Mouse (Mus musculus) heart, embryonic 12.5 days (tissue): ENCODE data around the gene Patl2. TPM values are rescaled to one million over a fixed set of nuclear protein-coding genes. Genes with fewer than 3 reads are reported as not detected.
"Not testable (repeated sequence)": the region's sequence is repeated elsewhere in the genome, so short reads cannot be mapped to it uniquely, and the experiment has no call there.

ENCODE experiments used
- ATAC-seq: fragments of 200-750 bp; cut with Nextera tagmentation; 2 replicates; pipeline ENCODE4 v1.8.0; 2017; ENCODE audit warnings: moderate TSS enrichment, moderate library complexity; ENCODE audit not compliant: insufficient number of reproducible peaks, low FRiP score
- H3K27ac ChIP-seq: fragments of 300-500 bp; sonication (generic); 2 replicates; pipeline ENCODE4 v1.5.1; 2016; ENCODE audit warnings: mild to moderate bottlenecking, moderate library complexity; ENCODE audit not compliant: poor library complexity, severe bottlenecking
- H3K27me3 ChIP-seq: fragments of 300-500 bp; sonication (generic); replicated peaks from 2 replicates; pipeline ENCODE4 v1.6.1; 2016; ENCODE audit warnings: mild to moderate bottlenecking, moderate library complexity
- H3K36me3 ChIP-seq: fragments of 300-500 bp; sonication (generic); 2 replicates; pipeline ENCODE4 v1.6.1; 2016; ENCODE audit warnings: mild to moderate bottlenecking, moderate library complexity
- H3K4me1 ChIP-seq: fragments of 300-500 bp; sonication (generic); replicated peaks from 2 replicates; pipeline ENCODE4 v1.6.1; 2016; ENCODE audit warnings: mild to moderate bottlenecking
- H3K4me2 ChIP-seq: fragments of 300-500 bp; sonication (generic); 2 replicates; pipeline ENCODE4 v1.6.1; 2016; ENCODE audit warnings: mild to moderate bottlenecking, moderate library complexity
- H3K4me3 ChIP-seq: fragments of 300-500 bp; sonication (generic); 2 replicates; pipeline ENCODE4 v1.5.1; 2016; ENCODE audit warnings: mild to moderate bottlenecking
- H3K9ac ChIP-seq: fragments of 300-500 bp; sonication (generic); 2 replicates; pipeline ENCODE4 v1.6.1; 2016; ENCODE audit warnings: mild to moderate bottlenecking, moderate library complexity
- H3K9me3 ChIP-seq: fragments of 300-500 bp; sonication (generic); replicated peaks from 2 replicates; pipeline ENCODE4 v1.6.1; 2016; ENCODE audit warnings: mild to moderate bottlenecking, moderate library complexity
- WGBS: fragments of 180-500 bp; shearing (Covaris S2); methylation state at CpG from one replicate; pipeline ENCODE4 v1.1.7; 2016; 5-methylcytosine and 5-hydroxymethylcytosine counted together
- polyA plus RNA-seq: library from polyadenylated mRNA; unstranded; fragments of >200 nt; fragmentation: Nextera tagmentation; extraction: Ambion mirVana; gene quantifications from 2 replicates; pipeline ENCODE4 v1.2.1, GENCODE M21; 2016

The Patl2 gene
- polyA plus RNA-seq, 1 experiment from 2014 or later = not detected

DNA sequence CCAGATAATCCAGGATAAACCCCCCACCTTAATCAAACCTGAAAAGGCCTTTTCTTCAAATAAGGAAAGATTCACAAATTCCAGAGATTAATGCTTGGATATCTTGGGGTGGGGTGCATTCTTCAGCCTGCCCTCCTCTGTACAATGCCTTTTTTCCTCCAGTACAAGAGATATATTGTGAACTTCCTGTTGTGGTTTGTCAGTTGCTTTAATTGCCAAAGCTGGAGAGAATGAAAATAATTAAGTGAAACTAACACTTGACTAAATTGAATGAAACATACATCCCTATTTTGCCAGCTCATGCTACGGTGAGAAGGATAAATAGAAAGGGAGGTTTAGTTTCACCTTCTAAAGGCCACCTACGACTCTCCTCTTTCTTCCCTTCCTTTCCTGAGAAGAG, 32.2 kb upstream of the Patl2 start:
- H3K9ac ChIP-seq = no peak overlapping the region
- ATAC-seq = no peak
- peaks cover 4% of the 10 kb centered on the region; the same call in 1 of the 2 replicates for H3K4me1 ChIP-seq
- no peak overlapping the region for H3K4me2 ChIP-seq
- no peak overlapping the region for H3K27ac ChIP-seq
- H3K27me3 ChIP-seq = no peaks in the 10 kb centered on the region
- WGBS = 79% methylated on average over 2 of the region's 2 CpGs
- H3K9me3 ChIP-seq = no peaks in the 10 kb centered on the region
- no peak overlapping the region for H3K4me3 ChIP-seq
- no peaks in the 10 kb centered on the region for H3K36me3 ChIP-seq

DNA sequence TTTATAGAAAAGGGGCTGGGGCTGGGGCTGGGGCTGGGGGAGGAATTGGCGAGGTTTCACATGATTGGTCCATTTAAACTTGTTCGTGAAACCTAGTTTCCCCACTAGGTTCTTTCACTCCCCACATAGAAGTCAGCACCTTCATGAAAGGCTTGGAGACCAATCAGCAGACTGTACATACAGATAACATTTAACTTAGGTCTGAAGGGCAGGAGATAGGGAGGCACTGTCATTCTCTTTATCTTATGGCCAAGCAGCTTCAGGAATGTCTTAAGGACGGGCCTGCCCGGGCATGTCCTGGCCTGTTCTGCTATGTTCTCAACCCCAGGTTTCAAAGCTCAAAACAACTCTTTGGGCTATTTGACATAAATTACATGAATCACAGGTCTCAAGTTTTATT, 31.1 kb upstream of the Patl2 start:
- H3K4me3 ChIP-seq, ATAC-seq, H3K9me3 ChIP-seq, H3K4me1 ChIP-seq, H3K27ac ChIP-seq, H3K27me3 ChIP-seq, H3K4me2 ChIP-seq, H3K9ac ChIP-seq, H3K36me3 ChIP-seq: not testable (repeated sequence)
- 66% methylated on average over 4 of the region's 4 CpGs for WGBS

DNA sequence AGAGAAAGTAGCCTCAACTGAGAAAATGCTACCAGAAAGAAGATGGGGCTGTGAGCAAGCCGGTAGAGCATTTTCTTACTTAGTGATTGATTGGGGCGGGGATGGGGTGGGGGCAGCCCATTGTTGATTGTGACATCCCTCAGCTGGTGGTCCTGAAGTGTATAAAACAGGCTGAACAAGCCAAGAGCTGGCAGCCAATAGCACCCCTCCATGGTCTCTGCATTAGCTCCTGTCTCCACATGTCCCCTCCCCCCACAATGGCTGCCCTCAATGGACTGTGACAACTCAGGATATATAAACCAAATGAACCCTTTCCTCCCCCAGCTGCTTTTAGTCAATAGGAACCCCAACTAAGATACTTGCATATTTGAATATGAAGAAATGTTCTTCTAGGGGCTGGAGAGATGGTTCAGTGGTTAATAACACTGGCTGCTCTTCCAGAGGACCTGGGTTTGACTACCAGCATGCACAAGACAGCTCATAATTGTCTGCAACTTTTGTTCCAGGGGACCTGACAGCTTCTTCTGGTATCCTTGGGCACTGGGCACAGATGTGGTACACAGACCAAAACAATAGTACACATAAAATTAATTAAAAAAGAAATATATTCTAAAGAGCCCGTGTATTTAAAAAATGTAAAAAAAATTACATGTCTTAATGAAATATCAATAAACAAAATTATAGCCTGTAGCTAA, 24.7 kb upstream of the Patl2 start:
- no peak overlapping the region for H3K27ac ChIP-seq
- H3K9ac ChIP-seq = no peak overlapping the region
- no peak overlapping the region for H3K4me2 ChIP-seq
- no peaks in the 10 kb centered on the region for H3K9me3 ChIP-seq
- no peaks in the 10 kb centered on the region for H3K36me3 ChIP-seq
- 84% methylated on average over 3 of the region's 3 CpGs for WGBS
- no peaks in the 10 kb centered on the region for H3K4me1 ChIP-seq
- no peak overlapping the region for H3K4me3 ChIP-seq
- no peak for ATAC-seq
- no peaks in the 10 kb centered on the region for H3K27me3 ChIP-seq

DNA sequence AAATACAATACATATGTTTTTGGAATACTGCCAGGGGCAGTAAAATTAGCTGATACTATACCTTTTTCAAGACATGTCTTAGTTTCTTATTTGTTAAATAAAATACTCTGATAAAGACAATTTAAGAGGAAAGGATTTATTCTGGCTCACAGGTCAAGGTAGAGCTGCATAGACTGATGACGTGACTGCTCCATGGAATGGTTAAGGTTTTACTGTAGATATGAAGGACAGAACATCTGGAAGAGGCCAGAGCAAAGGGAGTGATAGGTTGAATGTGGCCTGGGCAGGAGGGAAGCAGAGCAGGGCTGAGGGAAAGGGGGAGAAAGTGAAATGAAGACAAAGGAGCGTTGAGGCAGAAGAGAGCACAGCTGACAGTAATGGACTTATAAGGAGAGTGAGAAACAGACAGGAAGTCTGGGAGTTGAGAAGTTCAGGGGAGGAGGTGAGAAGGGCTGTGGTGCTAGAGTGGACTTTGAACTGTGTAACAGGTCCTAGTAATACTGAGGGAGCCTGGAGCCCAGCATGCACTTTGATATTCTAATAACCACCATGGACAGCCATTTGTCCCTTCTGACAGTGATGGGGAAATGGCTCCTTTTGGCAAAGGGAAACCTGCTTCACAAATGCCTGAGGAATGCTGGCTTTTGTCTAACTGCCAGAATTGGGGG, 20.6 kb upstream of the Patl2 start:
- ATAC-seq = no peak
- H3K27me3 ChIP-seq = no peaks in the 10 kb centered on the region
- WGBS = 46% methylated on average over 2 of the region's 2 CpGs
- H3K9ac ChIP-seq = no peak overlapping the region
- no peaks in the 10 kb centered on the region for H3K4me1 ChIP-seq
- H3K9me3 ChIP-seq = no peaks in the 10 kb centered on the region
- H3K4me2 ChIP-seq = no peak overlapping the region
- no peak overlapping the region for H3K27ac ChIP-seq
- H3K36me3 ChIP-seq = no peaks in the 10 kb centered on the region
- no peak overlapping the region for H3K4me3 ChIP-seq

DNA sequence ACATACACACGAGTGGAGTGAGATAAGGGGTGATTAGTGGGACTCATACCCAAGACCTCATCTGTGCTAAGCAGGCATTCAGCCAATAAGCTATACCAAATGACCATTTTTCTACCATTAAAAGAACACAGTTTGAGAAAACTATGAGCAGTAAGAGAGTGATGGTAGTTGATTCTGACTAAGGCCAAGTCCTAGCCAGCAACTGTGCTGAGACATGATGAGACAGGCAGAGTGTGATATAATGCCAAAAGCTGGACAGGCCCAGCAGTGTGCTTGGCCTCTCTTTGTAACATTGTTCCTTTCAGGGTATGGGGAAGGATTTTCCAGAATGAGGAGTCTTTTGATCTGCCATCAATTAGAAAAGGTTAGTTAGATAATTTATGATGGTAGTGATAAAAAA, 15.5 kb upstream of the Patl2 start:
- no peak for ATAC-seq
- Histone ChIP-seq H3K4me2 (no peak overlapping the region), H3K9me3 (no peaks in the 10 kb centered on the region), H3K27ac (no peak overlapping the region), H3K4me3 (no peak overlapping the region), H3K9ac (no peak overlapping the region), H3K27me3 (no peaks in the 10 kb centered on the region), H3K4me1 (no peaks in the 10 kb centered on the region), H3K36me3 (no peaks in the 10 kb centered on the region)
- WGBS = 38% methylated on average over 1 of the region's 1 CpGs

DNA sequence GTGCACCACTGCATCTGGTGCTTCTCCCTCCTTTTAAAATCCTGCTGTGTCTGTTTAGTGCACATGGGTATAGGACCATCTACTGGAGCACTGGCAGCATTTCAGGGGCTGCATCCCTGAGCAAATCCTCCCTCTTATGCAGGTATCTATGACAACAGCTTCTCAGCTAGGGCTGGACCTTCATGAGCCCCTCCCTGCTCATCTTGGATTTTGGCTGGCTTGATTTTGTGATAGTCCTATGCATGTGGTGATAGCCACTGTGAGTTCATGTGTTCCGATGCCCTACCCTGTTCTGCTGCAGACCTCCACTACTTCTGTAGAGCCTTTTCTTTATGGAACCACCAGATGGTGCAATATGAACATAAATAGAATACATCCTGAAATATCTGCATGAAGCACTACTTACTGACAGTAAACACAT, 8.5 kb upstream of the Patl2 start:
- WGBS = 46% methylated on average over 1 of the region's 1 CpGs
- H3K27ac ChIP-seq = no peak overlapping the region
- no peaks in the 10 kb centered on the region for H3K36me3 ChIP-seq
- no peaks in the 10 kb centered on the region for H3K27me3 ChIP-seq
- H3K9me3 ChIP-seq = no peaks in the 10 kb centered on the region
- no peak overlapping the region for H3K4me3 ChIP-seq
- no peak for ATAC-seq
- H3K4me1 ChIP-seq = no peaks in the 10 kb centered on the region
- H3K9ac ChIP-seq = no peak overlapping the region
- no peak overlapping the region for H3K4me2 ChIP-seq

DNA sequence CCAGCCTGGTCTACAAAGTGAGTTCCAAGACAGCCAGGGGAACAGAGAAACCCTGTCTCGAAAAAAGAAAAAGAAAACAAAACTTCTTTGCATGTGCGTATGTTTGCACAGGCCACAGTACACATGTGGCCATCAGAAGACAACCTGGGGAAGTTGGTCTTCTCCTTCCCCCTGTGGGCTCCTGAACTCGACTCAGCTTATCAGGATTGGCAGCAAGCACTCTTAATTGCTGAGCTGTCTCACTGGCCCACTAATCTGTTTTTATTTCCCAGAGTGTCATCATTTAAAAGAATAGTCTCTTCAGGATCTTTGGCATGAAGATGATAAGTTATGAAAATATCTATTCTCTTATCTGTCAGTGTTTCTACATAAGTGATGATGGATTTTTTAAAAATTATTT, 5.9 kb upstream of the Patl2 start:
- Histone ChIP-seq H3K27ac (no peak overlapping the region), H3K27me3 (no peaks in the 10 kb centered on the region), H3K4me1 (no peaks in the 10 kb centered on the region), H3K4me2 (no peak overlapping the region), H3K9ac (no peak overlapping the region), H3K4me3 (no peak overlapping the region), H3K36me3 (no peaks in the 10 kb centered on the region), H3K9me3 (no peaks in the 10 kb centered on the region)
- WGBS = 55% methylated on average over 3 of the region's 3 CpGs
- no peak for ATAC-seq

DNA sequence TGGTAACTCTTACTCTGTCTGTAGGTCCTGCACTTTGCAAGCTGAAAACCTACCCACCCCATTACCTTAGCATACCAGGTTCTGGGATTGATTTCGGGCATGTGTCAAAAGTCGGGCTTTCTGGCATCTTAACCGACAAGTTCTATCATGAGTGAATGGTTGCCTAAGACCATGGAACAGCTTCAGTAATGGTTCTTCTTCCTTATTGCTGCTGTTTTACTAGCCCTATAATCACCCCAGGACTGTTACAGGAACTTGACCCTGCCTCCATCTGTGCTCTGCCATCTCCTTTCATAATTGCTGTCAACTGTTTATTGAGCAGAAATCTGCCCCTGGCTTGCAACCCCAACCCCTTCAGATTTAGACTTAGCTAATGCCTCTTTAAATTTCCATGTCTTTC, 762 bp upstream of the Patl2 start:
- Histone ChIP-seq H3K27me3 (no peaks in the 10 kb centered on the region), H3K9ac (no peak overlapping the region), H3K4me2 (no peak overlapping the region), H3K4me3 (no peak overlapping the region), H3K36me3 (no peaks in the 10 kb centered on the region), H3K9me3 (no peaks in the 10 kb centered on the region), H3K4me1 (no peaks in the 10 kb centered on the region), H3K27ac (no peak overlapping the region)
- ATAC-seq = no peak
- WGBS = 89% methylated on average over 3 of the region's 3 CpGs

DNA sequence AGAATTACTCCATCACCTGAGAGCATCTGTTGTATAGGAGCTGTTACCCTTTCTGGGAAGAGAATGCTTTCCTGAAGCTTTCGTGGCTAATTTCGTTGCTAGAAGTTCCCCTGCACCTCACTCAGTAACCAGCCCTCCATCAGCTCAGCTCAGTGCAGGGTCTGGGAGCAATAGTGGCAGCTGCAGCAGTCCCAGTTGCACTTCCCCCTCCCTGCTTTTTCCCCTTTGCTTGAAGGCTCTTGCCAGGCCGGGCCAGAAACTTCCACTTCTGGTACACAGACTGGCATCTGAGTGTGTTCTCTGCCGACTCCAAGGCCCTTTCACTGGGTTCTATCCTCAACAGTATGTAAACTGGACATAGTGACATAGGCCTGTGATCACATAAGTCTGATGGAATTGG, 903 bp downstream of the Patl2 start:
- ATAC-seq = no peak
- Histone ChIP-seq H3K9ac (no peak overlapping the region), H3K4me2 (no peak overlapping the region), H3K36me3 (no peaks in the 10 kb centered on the region), H3K27ac (no peak overlapping the region), H3K4me3 (no peak overlapping the region), H3K4me1 (peaks cover under 1% of the 10 kb centered on the region; the same call in 1 of the 2 replicates), H3K9me3 (no peaks in the 10 kb centered on the region), H3K27me3 (no peaks in the 10 kb centered on the region)
- 75% methylated on average over 4 of the region's 4 CpGs for WGBS

DNA sequence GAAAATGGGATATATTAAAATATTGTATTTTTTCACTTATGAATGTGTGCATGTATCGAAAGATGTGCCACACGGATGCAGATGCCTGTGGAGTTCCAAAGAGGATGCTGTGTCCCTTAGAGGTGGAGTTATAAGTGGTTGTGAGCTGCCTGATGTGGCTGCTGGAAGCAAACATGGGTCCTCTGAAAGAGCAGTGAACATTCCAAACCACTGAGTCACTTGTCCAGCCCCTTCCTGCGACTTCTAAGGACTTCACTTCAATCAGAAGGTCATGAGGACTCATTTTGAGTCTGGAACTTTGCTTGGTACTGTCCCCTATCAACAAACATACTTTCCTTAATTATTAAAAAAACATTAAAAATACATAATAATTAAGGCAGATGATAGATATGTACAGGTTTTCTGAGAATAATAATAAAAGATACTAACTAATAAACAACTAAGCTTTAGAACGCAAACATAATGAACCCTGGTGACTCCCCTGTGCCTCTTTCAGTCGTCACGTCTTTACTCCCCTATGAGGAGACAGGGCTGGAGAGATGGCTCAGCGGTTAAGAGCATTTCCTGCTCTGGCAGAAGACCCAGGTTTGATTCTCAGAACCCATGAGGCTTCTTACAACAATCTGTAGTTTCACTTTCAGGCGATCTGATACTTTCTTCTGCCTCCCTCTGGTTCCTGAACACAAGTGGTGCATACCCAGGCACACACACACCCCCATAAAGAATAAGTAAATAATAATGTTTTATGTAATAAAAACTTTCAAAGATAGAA, 5.8 kb downstream of the Patl2 start:
- no peak for ATAC-seq
- Histone ChIP-seq H3K4me2 (no peak overlapping the region), H3K9me3 (no peaks in the 10 kb centered on the region), H3K27ac (no peak overlapping the region), H3K27me3 (no peaks in the 10 kb centered on the region), H3K4me1 (peaks cover 3% of the 10 kb centered on the region; the same call in 1 of the 2 replicates), H3K4me3 (no peak overlapping the region), H3K9ac (no peak overlapping the region), H3K36me3 (no peaks in the 10 kb centered on the region)
- WGBS = 68% methylated on average over 8 of the region's 8 CpGs

DNA sequence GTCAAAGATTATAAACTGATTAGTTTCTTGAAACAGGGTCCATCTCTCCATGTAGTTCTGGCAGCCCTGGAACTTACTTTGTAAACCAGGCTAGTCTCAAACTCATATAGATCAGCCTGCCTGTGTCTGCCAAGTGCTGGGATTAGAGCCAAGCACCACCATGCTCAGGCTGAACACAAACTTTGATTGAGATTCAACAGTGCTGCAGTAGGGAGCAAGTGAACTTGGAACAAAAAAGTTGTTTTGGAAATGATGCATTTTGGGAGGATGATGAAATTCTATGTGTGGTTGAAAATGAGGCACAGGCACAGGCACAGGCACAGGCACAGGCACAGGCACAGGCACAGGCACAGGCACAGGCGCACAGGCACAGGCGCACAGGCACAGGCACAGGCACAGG, 13.8 kb downstream of the Patl2 start:
- Histone ChIP-seq H3K9me3 (no peaks in the 10 kb centered on the region), H3K27me3 (no peaks in the 10 kb centered on the region), H3K4me1 (no peaks in the 10 kb centered on the region), H3K9ac (no peak overlapping the region), H3K36me3 (no peaks in the 10 kb centered on the region), H3K4me2 (no peak overlapping the region), H3K27ac (no peak overlapping the region), H3K4me3 (no peak overlapping the region)
- WGBS = 92% methylated on average over 2 of the region's 2 CpGs
- ATAC-seq = no peak
